Mouse (Mus musculus) MEL (cell line): ENCODE results near the gene Satb1.

Experiments used
- E2F4 ChIP-seq: IDR thresholded peaks from 2 replicates; pipeline ENCODE4 v1.6.1; 2011; ENCODE audit warnings: low read depth, low read length, improper control_type of control experiment, borderline replicate concordance
- GATA1 ChIP-seq: IDR thresholded peaks from 2 replicates; pipeline ENCODE4 v1.6.1; 2011; ENCODE audit warnings: low read depth, low read length, improper control_type of control experiment
- KAT2A ChIP-seq: conservative IDR thresholded peaks from 2 replicates; pipeline ENCODE4 v1.6.1; 2012; ENCODE audit warnings: low read depth, low read length, improper control_type of control experiment, inconsistent platforms
- ZNF384 ChIP-seq: IDR thresholded peaks from 2 replicates; pipeline ENCODE4 v1.6.1; 2012; ENCODE audit warnings: low read depth, mild to moderate bottlenecking, inconsistent platforms, low read length, improper control_type of control experiment

- TF ChIP-seq E2F4 (no peak), GATA1 (no peak), KAT2A (no peak), ZNF384 (no peak)
These were observed 85.9 kb downstream of the Satb1 start for GRCm38 (mm10) chr17:51747204-51747603.
